Mouse (Mus musculus) liver, embryonic 12.5 days (tissue): ENCODE measurements around the gene Shisa5. TPM values are rescaled to one million over a fixed set of nuclear protein-coding genes. Genes with fewer than 3 reads are reported as not detected.

Experiments
- ATAC-seq: fragments of 200-750 bp; cut with Nextera tagmentation; 2 replicates; pipeline ENCODE4 v1.8.0; 2017; ENCODE audit warnings: moderate number of reproducible peaks, mild to moderate bottlenecking, moderate library complexity
- H3K27ac ChIP-seq: fragments of 300-500 bp; sonication (generic); 2 replicates; pipeline ENCODE4 v1.5.1; 2016; ENCODE audit warnings: mild to moderate bottlenecking
- H3K27me3 ChIP-seq: fragments of 300-500 bp; sonication (generic); replicated peaks from 2 replicates; pipeline ENCODE4 v1.6.1; 2016; ENCODE audit warnings: mild to moderate bottlenecking, moderate library complexity
- H3K36me3 ChIP-seq: fragments of 300-500 bp; sonication (generic); 2 replicates; pipeline ENCODE4 v1.6.1; 2016; ENCODE audit warnings: mild to moderate bottlenecking, moderate library complexity
- H3K4me1 ChIP-seq: fragments of 300-500 bp; sonication (generic); 2 replicates; pipeline ENCODE4 v1.6.1; 2016
- H3K4me2 ChIP-seq: fragments of 300-500 bp; sonication (generic); 2 replicates; pipeline ENCODE4 v1.6.1; 2016; ENCODE audit warnings: mild to moderate bottlenecking, moderate library complexity
- H3K4me3 ChIP-seq: fragments of 300-500 bp; sonication (generic); 2 replicates; pipeline ENCODE4 v1.5.1; 2016; ENCODE audit warnings: mild to moderate bottlenecking, moderate library complexity
- H3K9ac ChIP-seq: fragments of 300-500 bp; sonication (generic); 2 replicates; pipeline ENCODE4 v1.6.1; 2016; ENCODE audit warnings: mild to moderate bottlenecking, moderate library complexity
- H3K9me3 ChIP-seq: fragments of 300-500 bp; sonication (generic); replicated peaks from 2 replicates; pipeline ENCODE4 v1.6.1; 2016; ENCODE audit warnings: mild to moderate bottlenecking, moderate library complexity
- WGBS: fragments of 180-500 bp; shearing (Covaris S2); methylation state at CpG from one replicate; pipeline ENCODE4 v1.1.7; 2016; ENCODE audit not compliant: insufficient replicate concordance; 5-methylcytosine and 5-hydroxymethylcytosine counted together
- polyA plus RNA-seq: library from polyadenylated mRNA; unstranded; fragments of >200 nt; fragmentation: Nextera tagmentation; extraction: Ambion mirVana; gene quantifications from 2 replicates; pipeline ENCODE4 v1.2.1, GENCODE M21; 2016

Gene Shisa5
- polyA plus RNA-seq, 1 experiment from 2014 or later = 19.0 TPM

GRCm38 (mm10) chr9:109082124-109082800, 43.9 kb downstream of the Shisa5 start, which contains the start of the genes Ccdc51 and Tma7:
Gene Ccdc51 (plus strand): TSS chr9:109082493.
Gene Tma7 (minus strand): TSS chr9:109082587.
- peak; percentile 98 for ATAC-seq
- Histone ChIP-seq H3K27me3 (no peaks in the 10 kb centered on the region), H3K4me3 (peak within 1 kb of the TSS; percentile 84), H3K4me2 (peak within 1 kb of the TSS; percentile 85), H3K36me3 (peaks cover 35% of the 10 kb centered on the region), H3K4me1 (peaks cover 32% of the 10 kb centered on the region), H3K9ac (peak within 1 kb of the TSS; percentile 88), H3K27ac (peak within 1 kb of the TSS; percentile 78), H3K9me3 (no peaks in the 10 kb centered on the region)
- 1% methylated on average over 37 of the region's 37 CpGs for WGBS

- peaks cover 40% of the 10 kb centered on the region for H3K4me1 ChIP-seq
- H3K4me3 ChIP-seq = no peak overlapping the region
- no peak for ATAC-seq
- no peak overlapping the region for H3K9ac ChIP-seq
- 24% methylated on average over 2 of the region's 2 CpGs for whole genome bisulfite sequencing
- no peak overlapping the region for H3K4me2 ChIP-seq
- no peaks in the 10 kb centered on the region for H3K27me3 ChIP-seq
- peaks cover 23% of the 10 kb centered on the region for H3K36me3 ChIP-seq
- no peak overlapping the region for H3K27ac ChIP-seq
- H3K9me3 ChIP-seq = no peaks in the 10 kb centered on the region
Observed at GRCm38 (mm10) chr9:109084922-109085321, 46.6 kb downstream of the Shisa5 start.

- H3K9me3 ChIP-seq = no peaks in the 10 kb centered on the region
- 31% methylated on average over 5 of the region's 5 CpGs for WGBS
- peaks cover 6% of the 10 kb centered on the region; the same call in 1 of the 2 replicates for H3K27me3 ChIP-seq
- H3K4me3 ChIP-seq = no peak overlapping the region
- peaks cover 38% of the 10 kb centered on the region for H3K36me3 ChIP-seq
- no peak overlapping the region for H3K9ac ChIP-seq
- no peak overlapping the region for H3K27ac ChIP-seq
- H3K4me1 ChIP-seq = peaks cover 25% of the 10 kb centered on the region
- no peak for ATAC-seq
- no peak overlapping the region for H3K4me2 ChIP-seq
Observed at GRCm38 (mm10) chr9:109087987-109088386, 49.6 kb downstream of the Shisa5 start.

- Histone ChIP-seq H3K27me3 (peaks cover 31% of the 10 kb centered on the region), H3K4me2 (no peak overlapping the region), H3K9ac (no peak overlapping the region), H3K4me1 (peaks cover 35% of the 10 kb centered on the region), H3K36me3 (peaks cover 38% of the 10 kb centered on the region), H3K4me3 (no peak overlapping the region), H3K9me3 (no peaks in the 10 kb centered on the region), H3K27ac (no peak overlapping the region)
- WGBS = 73% methylated on average over 15 of the region's 15 CpGs
- no peak for ATAC-seq
Observed at GRCm38 (mm10) chr9:109090446-109090845, 52.1 kb downstream of the Shisa5 start.

GRCm38 (mm10) chr9:109091802-109092201, 53.4 kb downstream of the Shisa5 start:
- H3K4me2 ChIP-seq = no peak overlapping the region
- H3K27me3 ChIP-seq = peaks cover 44% of the 10 kb centered on the region
- H3K9ac ChIP-seq = no peak overlapping the region
- whole genome bisulfite sequencing = 90% methylated on average over 8 of the region's 8 CpGs
- no peak for ATAC-seq
- H3K36me3 ChIP-seq = peaks cover 38% of the 10 kb centered on the region
- no peak overlapping the region for H3K27ac ChIP-seq
- H3K9me3 ChIP-seq = no peaks in the 10 kb centered on the region
- no peak overlapping the region for H3K4me3 ChIP-seq
- H3K4me1 ChIP-seq = peaks cover 38% of the 10 kb centered on the region

GRCm38 (mm10) chr9:109092799-109093198, 54.4 kb downstream of the Shisa5 start:
- H3K27ac ChIP-seq = peak overlapping the region; percentile 70
- peaks cover 54% of the 10 kb centered on the region for H3K27me3 ChIP-seq
- peaks cover 46% of the 10 kb centered on the region for H3K4me1 ChIP-seq
- H3K9ac ChIP-seq = no peak overlapping the region
- no peak overlapping the region for H3K4me2 ChIP-seq
- WGBS = 65% methylated on average over 6 of the region's 6 CpGs
- no peaks in the 10 kb centered on the region for H3K9me3 ChIP-seq
- H3K4me3 ChIP-seq = no peak overlapping the region
- peaks cover 38% of the 10 kb centered on the region for H3K36me3 ChIP-seq
- ATAC-seq = peak; percentile 41

GRCm38 (mm10) chr9:109093786-109094552, 55.6 kb downstream of the Shisa5 start:
- ATAC-seq = no peak
- no peaks in the 10 kb centered on the region for H3K9me3 ChIP-seq
- H3K27ac ChIP-seq = peak overlapping the region; percentile 72
- peaks cover 37% of the 10 kb centered on the region for H3K36me3 ChIP-seq
- peak overlapping the region; percentile 60; the same call in 1 of the 2 replicates for H3K4me3 ChIP-seq
- H3K27me3 ChIP-seq = peaks cover 66% of the 10 kb centered on the region
- WGBS = 35% methylated on average over 11 of the region's 11 CpGs
- H3K4me2 ChIP-seq = peak overlapping the region; percentile 74
- H3K4me1 ChIP-seq = peaks cover 50% of the 10 kb centered on the region
- no peak overlapping the region for H3K9ac ChIP-seq

GRCm38 (mm10) chr9:109094553-109095136, 56.3 kb downstream of the Shisa5 start:
- H3K27me3 ChIP-seq = peaks cover 67% of the 10 kb centered on the region
- H3K9me3 ChIP-seq = no peaks in the 10 kb centered on the region
- H3K4me1 ChIP-seq = peaks cover 53% of the 10 kb centered on the region
- peak overlapping the region; percentile 63 for H3K9ac ChIP-seq
- ATAC-seq = peak; percentile 24
- 7% methylated on average over 21 of the region's 21 CpGs for WGBS
- H3K4me2 ChIP-seq = peak overlapping the region; percentile 74
- H3K4me3 ChIP-seq = peak overlapping the region; percentile 60
- peak overlapping the region; percentile 84 for H3K27ac ChIP-seq
- H3K36me3 ChIP-seq = peaks cover 30% of the 10 kb centered on the region

GRCm38 (mm10) chr9:109095137-109095982, 57.0 kb downstream of the Shisa5 start, which contains the start of gene Plxnb1:
Gene Plxnb1 (plus strand): TSS chr9:109095389.
- H3K27ac ChIP-seq = peak within 1 kb of the TSS; percentile 84
- H3K27me3 ChIP-seq = peaks cover 67% of the 10 kb centered on the region
- WGBS = under 1% methylated on average over 96 of the region's 102 CpGs
- H3K9me3 ChIP-seq = no peaks in the 10 kb centered on the region
- H3K36me3 ChIP-seq = peaks cover 26% of the 10 kb centered on the region
- H3K4me2 ChIP-seq = peak within 1 kb of the TSS; percentile 74
- H3K9ac ChIP-seq = peak within 1 kb of the TSS; percentile 63
- H3K4me3 ChIP-seq = peak within 1 kb of the TSS; percentile 60
- H3K4me1 ChIP-seq = peaks cover 53% of the 10 kb centered on the region
- peak; percentile 9; the same call in 1 of the 2 replicates for ATAC-seq

GRCm38 (mm10) chr9:109096251-109096661, 57.9 kb downstream of the Shisa5 start:
- Histone ChIP-seq H3K27ac (peak overlapping the region; percentile 84), H3K4me1 (peaks cover 48% of the 10 kb centered on the region)

GRCm38 (mm10) chr9:109096856-109097255, 58.5 kb downstream of the Shisa5 start:
- 59% methylated on average over 6 of the region's 6 CpGs for WGBS
- peaks cover 48% of the 10 kb centered on the region for H3K4me1 ChIP-seq
- H3K36me3 ChIP-seq = peaks cover 22% of the 10 kb centered on the region
- H3K27ac ChIP-seq = peak overlapping the region; percentile 84; the same call in 1 of the 2 replicates
- H3K4me2 ChIP-seq = peak overlapping the region; percentile 74
- H3K9ac ChIP-seq = peak overlapping the region; percentile 4
- no peak for ATAC-seq
- peak overlapping the region; percentile 60 for H3K4me3 ChIP-seq
- H3K9me3 ChIP-seq = no peaks in the 10 kb centered on the region
- H3K27me3 ChIP-seq = peaks cover 67% of the 10 kb centered on the region

More at GRCm38 (mm10) chr9:109096251-109096661, 57.9 kb downstream of the Shisa5 start:
- Histone ChIP-seq H3K4me2 (peak overlapping the region; percentile 74), H3K9me3 (no peaks in the 10 kb centered on the region), H3K36me3 (peaks cover 24% of the 10 kb centered on the region), H3K27me3 (peaks cover 67% of the 10 kb centered on the region), H3K9ac (peak overlapping the region; percentile 4; the same call in 1 of the 2 replicates), H3K4me3 (peak overlapping the region; percentile 60)
- ATAC-seq = no peak
- 59% methylated on average over 9 of the region's 9 CpGs for WGBS
